Mouse (Mus musculus) colon, adult 2 months (tissue): ENCODE results near the gene Cd209d. TPM values are rescaled to one million over a fixed set of nuclear protein-coding genes. Genes with fewer than 3 reads are reported as not detected.

Experiments
- polyA plus RNA-seq: library from polyadenylated mRNA; depleted of rRNA; stranded (reverse); fragments of >200 nt; gene quantifications from 2 replicates; pipeline ENCODE4 v1.2.3, GENCODE M21; 2012; rRNA removed

Gene Cd209d
- 0.30 TPM in 1 of 2 replicates, not detected in the other for polyA plus RNA-seq

DNA sequence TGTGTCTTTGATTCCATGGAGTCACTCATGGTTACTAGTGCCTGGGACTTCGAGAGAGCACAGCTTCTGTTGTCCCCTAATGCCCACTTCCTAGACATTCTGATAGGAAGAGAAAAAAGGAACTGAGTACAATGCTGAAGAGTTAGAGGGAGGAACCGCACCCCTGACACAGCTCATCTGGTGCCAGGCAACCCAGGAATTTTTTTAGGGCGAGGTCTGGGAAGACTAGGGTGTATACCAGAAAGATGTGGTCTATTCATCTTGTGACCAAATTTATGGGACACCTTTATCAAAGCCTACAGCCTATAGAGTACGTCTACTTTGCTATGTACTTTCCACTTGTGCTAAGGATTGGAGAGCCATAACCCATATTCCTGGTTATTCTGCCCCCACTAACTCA lies at the start of gene Cd209d:
Gene Cd209d (minus strand): TSS at position 101 of the 400 bp plus-strand sequence.

DNA sequence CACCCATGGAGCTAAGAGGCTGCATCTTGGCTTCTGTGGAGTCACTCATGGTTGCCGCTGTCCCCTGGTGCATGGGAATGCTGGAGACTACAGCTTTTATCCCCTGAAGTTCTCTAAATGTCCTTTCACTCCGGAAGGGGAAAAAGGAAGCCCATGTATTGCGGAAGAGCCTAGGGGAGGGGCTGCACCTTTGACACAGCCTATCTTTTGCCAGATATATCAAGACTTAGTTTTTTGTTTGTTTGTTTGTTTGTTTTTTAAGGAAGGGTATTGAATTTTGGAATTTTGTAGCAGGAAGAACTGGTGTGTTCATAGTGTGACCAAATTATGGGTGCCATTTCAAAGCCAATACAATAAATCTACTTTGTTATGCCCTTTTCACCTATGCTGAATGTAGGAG lies 48.4 kb upstream of the Cd209d start, which contains the start of gene Cd209b:
Gene Cd209b (minus strand): TSS at position 101 of the 400 bp plus-strand sequence.

DNA sequence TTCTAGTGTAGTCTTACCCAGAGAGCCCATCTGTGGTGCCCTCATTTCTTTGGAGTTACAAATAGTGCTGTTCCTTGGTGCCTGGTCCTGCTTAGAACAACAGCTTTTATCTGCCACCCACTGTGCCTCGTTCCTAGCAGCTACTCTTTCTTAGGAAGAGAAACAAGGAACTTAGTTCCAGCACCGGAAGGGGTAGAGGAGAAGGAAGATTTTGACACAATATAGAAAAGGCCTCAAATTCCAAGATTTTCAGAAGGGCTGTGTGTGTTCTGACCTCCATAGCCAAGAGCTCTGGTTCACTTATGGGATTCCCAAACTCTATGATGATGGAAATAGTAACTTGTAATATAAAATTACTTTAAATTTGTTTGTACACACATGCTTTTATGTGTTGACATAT lies 24.1 kb downstream of the Cd209d start, which contains the start of gene Cd209e:
Gene Cd209e (minus strand): TSS at position 101 of the 400 bp plus-strand sequence.

Other genes starting within 250 kb of the Cd209d start
- 222 and 231 TPM in 2 replicates for gene Stxbp2, start 247.6 kb downstream of the Cd209d start, polyA plus RNA-seq
- 3.7 and 5.5 TPM in 2 replicates for gene Retn, start 222.8 kb downstream of the Cd209d start, polyA plus RNA-seq
- 0.33 and 0.41 TPM in 2 replicates for gene Mcemp1, start 212.8 kb downstream of the Cd209d start, polyA plus RNA-seq
- 0.50 and 4.1 TPM in 2 replicates for gene Fcor, start 206.2 kb downstream of the Cd209d start, polyA plus RNA-seq
- gene Trappc5, start 202.3 kb downstream of the Cd209d start, polyA plus RNA-seq = 25.1 and 37.8 TPM in 2 replicates
- gene Fcer2a, start 184.4 kb downstream of the Cd209d start, polyA plus RNA-seq = 1.3 and 1.8 TPM in 2 replicates
- gene Clec4g, start 157.9 kb downstream of the Cd209d start, polyA plus RNA-seq = not detected in 2 replicates
- gene Cd209a, start 129.6 kb downstream of the Cd209d start, polyA plus RNA-seq = 0.93 TPM in 1 of 2 replicates, not detected in the other
- gene Cd209e, start 24.2 kb downstream of the Cd209d start, polyA plus RNA-seq = not detected in 2 replicates
- 0.07 and 0.67 TPM in 2 replicates for gene Cd209b, start 48.3 kb upstream of the Cd209d start, polyA plus RNA-seq
- 0.34 TPM in 1 of 2 replicates, not detected in the other for gene Cd209c, start 76.2 kb upstream of the Cd209d start, polyA plus RNA-seq
- gene Cd209f, start 227.3 kb upstream of the Cd209d start, polyA plus RNA-seq = 0.89 and 4.1 TPM in 2 replicates